Mouse (Mus musculus) limb, embryonic 11.5 days (tissue): Measurements from ENCODE around the gene Itga6. TPM values are rescaled to one million over a fixed set of nuclear protein-coding genes. Genes with fewer than 3 reads are reported as not detected.

Experiments
- ATAC-seq: fragments of 200-750 bp; cut with Nextera tagmentation; 2 replicates; pipeline ENCODE4 v1.8.0; 2017; ENCODE audit warnings: low read depth; ENCODE audit not compliant: insufficient number of reproducible peaks, low FRiP score, low TSS enrichment
- DNase-seq: peaks from one replicate; pipeline ENCODE4 v3.0.0-alpha.2; 2015; ENCODE audit warnings: low spot score
- H3K27ac ChIP-seq: fragments of 300-500 bp; sonication (generic); replicated peaks from 2 replicates; pipeline ENCODE4 v1.5.1; 2014; ENCODE audit warnings: low read depth, mild to moderate bottlenecking, low read length
- H3K27me3 ChIP-seq: fragments of 300-500 bp; sonication (generic); 2 replicates; pipeline ENCODE4 v1.6.1; 2014; ENCODE audit warnings: mild to moderate bottlenecking, low read length, mixed read lengths; ENCODE audit not compliant: control insufficient read depth, insufficient read depth
- H3K36me3 ChIP-seq: fragments of 300-500 bp; sonication (generic); 2 replicates; pipeline ENCODE4 v1.6.1; 2014; ENCODE audit warnings: mild to moderate bottlenecking, low read length, moderate library complexity, mixed read lengths; ENCODE audit not compliant: control insufficient read depth, insufficient read depth
- H3K4me1 ChIP-seq: fragments of 300-500 bp; sonication (generic); 2 replicates; pipeline ENCODE4 v1.6.1; 2014; ENCODE audit warnings: low read length, mixed read lengths; ENCODE audit not compliant: control insufficient read depth, insufficient read depth
- H3K4me2 ChIP-seq: fragments of 300-500 bp; sonication (generic); 2 replicates; pipeline ENCODE4 v1.6.1; 2014; ENCODE audit warnings: low read depth, mild to moderate bottlenecking, moderate library complexity; ENCODE audit not compliant: severe bottlenecking
- H3K4me3 ChIP-seq: fragments of 300-500 bp; sonication (generic); 2 replicates; pipeline ENCODE4 v1.5.1; 2014; ENCODE audit warnings: low read depth, low read length
- H3K9ac ChIP-seq: fragments of 300-500 bp; sonication (generic); 2 replicates; pipeline ENCODE4 v1.6.1; 2014; ENCODE audit warnings: mild to moderate bottlenecking, low read length
- H3K9me3 ChIP-seq: fragments of 300-500 bp; sonication (generic); 2 replicates; pipeline ENCODE4 v1.6.1; 2016; ENCODE audit warnings: low read length; ENCODE audit not compliant: control insufficient read depth
- WGBS: fragments of 180-500 bp; shearing (Covaris S2); extraction: QIAGEN DNeasy Blood & Tissue Kit; methylation state at CpG from one replicate; pipeline ENCODE4 v1.1.7; 2014; 5-methylcytosine and 5-hydroxymethylcytosine counted together
- polyA plus RNA-seq: library from polyadenylated mRNA; unstranded; fragments of >200 nt; fragmentation: Nextera tagmentation; extraction: Ambion mirVana; gene quantifications from 2 replicates; pipeline ENCODE4 v1.2.1, GENCODE M21; 2014

The Itga6 gene
- polyA plus RNA-seq, 1 experiment from 2014 or later: 28.0 TPM

DNA sequence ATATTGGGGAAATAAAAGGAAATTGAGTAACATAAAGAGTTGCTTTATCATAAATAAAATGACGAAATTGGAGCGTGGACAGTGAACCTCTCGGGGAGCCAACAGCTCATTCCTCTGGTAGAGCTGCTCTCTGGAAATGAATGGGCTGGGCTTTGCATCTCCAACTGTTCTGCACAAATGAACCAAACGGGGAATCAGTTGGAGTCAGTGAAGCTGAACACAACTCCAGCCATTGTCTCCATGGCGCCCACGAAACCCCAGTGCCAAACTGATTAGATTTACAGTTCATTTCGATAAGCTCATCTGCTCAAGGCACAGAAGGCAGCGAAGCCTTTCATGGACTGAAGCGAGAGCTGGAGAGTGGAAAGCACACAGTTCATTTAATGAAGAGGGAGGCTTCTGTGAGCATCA lies 29.8 kb downstream of the Itga6 start:
- Histone ChIP-seq H3K27me3 (no peaks in the 10 kb centered on the region), H3K4me3 (no peak overlapping the region), H3K27ac (no peak overlapping the region), H3K9me3 (no peaks in the 10 kb centered on the region), H3K4me1 (no peaks in the 10 kb centered on the region), H3K36me3 (no peaks in the 10 kb centered on the region), H3K9ac (no peak overlapping the region), H3K4me2 (no peak overlapping the region)
- DNase-seq (no peak), ATAC-seq (no peak)
- WGBS: 82% methylated on average over 9 of the region's 9 CpGs

GRCm38 (mm10) chr2:71779266-71779888 lies 34.0 kb downstream of the Itga6 start:
- H3K27me3 ChIP-seq: no peaks in the 10 kb centered on the region
- H3K4me2 ChIP-seq: no peak overlapping the region
- no peak overlapping the region for H3K9ac ChIP-seq
- ATAC-seq (no peak), DNase-seq (no peak)
- no peak overlapping the region for H3K4me3 ChIP-seq
- no peaks in the 10 kb centered on the region for H3K9me3 ChIP-seq
- H3K27ac ChIP-seq: no peak overlapping the region
- no peaks in the 10 kb centered on the region for H3K36me3 ChIP-seq
- H3K4me1 ChIP-seq: no peaks in the 10 kb centered on the region
- 76% methylated on average over 5 of the region's 5 CpGs for whole genome bisulfite sequencing

- H3K4me1 ChIP-seq: no peaks in the 10 kb centered on the region
- ATAC-seq (no peak), DNase-seq (no peak)
- WGBS: 84% methylated on average over 6 of the region's 6 CpGs
- no peaks in the 10 kb centered on the region for H3K36me3 ChIP-seq
- no peak overlapping the region for H3K4me2 ChIP-seq
- no peak overlapping the region for H3K4me3 ChIP-seq
- H3K27me3 ChIP-seq: no peaks in the 10 kb centered on the region
- no peak overlapping the region for H3K9ac ChIP-seq
- H3K9me3 ChIP-seq: no peaks in the 10 kb centered on the region
- no peak overlapping the region for H3K27ac ChIP-seq
Observed at GRCm38 (mm10) chr2:71780016-71780415, 34.6 kb downstream of the Itga6 start.

DNA sequence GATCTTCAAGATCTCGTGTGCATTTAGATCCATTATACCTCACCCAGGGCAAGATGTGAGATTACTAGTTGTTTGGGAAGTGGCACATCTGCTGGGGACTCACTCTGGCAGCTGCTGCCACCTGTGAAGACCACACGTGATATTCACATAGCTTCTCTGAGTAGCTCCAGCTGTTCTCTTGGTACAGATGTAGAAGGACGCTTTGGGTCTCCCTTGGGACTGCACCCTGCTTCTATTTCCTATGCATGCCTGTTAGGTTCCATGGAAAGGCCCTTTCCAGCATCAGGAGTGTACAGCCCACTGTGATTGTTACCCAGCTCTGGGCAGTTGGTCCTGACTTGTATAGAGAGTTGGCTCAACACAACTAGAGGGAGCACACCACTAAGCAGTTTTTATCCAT lies 39.8 kb downstream of the Itga6 start:
- 71% methylated on average over 3 of the region's 3 CpGs for WGBS
- Histone ChIP-seq H3K4me1 (0 out of 2 replicates have a peak, but pooled peaks cover 5% of the 10 kb centered on the region), H3K9me3 (no peaks in the 10 kb centered on the region), H3K27ac (no peak overlapping the region), H3K4me3 (no peak overlapping the region), H3K4me2 (no peak overlapping the region), H3K36me3 (no peaks in the 10 kb centered on the region), H3K9ac (no peak overlapping the region), H3K27me3 (peaks cover 14% of the 10 kb centered on the region)
- DNase-seq (no peak), ATAC-seq (no peak)

DNA sequence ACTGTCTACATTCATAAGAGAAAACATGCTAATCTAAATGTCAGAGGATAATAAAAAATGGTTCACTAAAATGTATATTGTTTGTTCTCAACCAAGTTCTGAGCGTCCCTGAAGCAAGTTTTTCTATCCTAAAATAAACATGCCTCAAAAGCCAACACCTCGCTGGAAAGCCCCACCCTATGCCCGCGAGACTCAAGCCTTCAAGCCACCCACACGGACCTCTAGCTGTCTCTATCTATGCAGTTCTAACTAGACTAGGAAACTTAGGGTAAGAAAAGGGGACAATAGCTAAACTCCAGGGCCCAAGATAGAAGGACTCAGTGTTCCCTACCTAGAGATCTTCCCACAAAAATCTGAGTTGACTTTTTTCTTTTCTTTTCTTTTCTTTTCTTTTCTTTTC lies 40.6 kb downstream of the Itga6 start:
- Histone ChIP-seq H3K27ac (no peak overlapping the region), H3K9me3 (no peaks in the 10 kb centered on the region), H3K36me3 (no peaks in the 10 kb centered on the region), H3K4me2 (no peak overlapping the region), H3K9ac (no peak overlapping the region), H3K4me1 (0 out of 2 replicates have a peak, but pooled peaks cover 5% of the 10 kb centered on the region), H3K27me3 (peaks cover 14% of the 10 kb centered on the region), H3K4me3 (no peak overlapping the region)
- ATAC-seq (no peak), DNase-seq (no peak)
- 50% methylated on average over 5 of the region's 5 CpGs for WGBS

GRCm38 (mm10) chr2:71786591-71787155 lies 41.3 kb downstream of the Itga6 start:
- Histone ChIP-seq H3K27ac (peak overlapping the region; percentile 52; the same call in 1 of the 2 replicates), H3K9me3 (no peaks in the 10 kb centered on the region), H3K4me2 (peak overlapping the region; percentile 97), H3K4me3 (peak overlapping the region; percentile 64), H3K27me3 (peaks cover 14% of the 10 kb centered on the region), H3K36me3 (no peaks in the 10 kb centered on the region), H3K4me1 (0 out of 2 replicates have a peak, but pooled peaks cover 5% of the 10 kb centered on the region), H3K9ac (peak overlapping the region; percentile 66)
- peak; percentile 82 for DNase-seq
- WGBS: 1% methylated on average over 61 of the region's 61 CpGs
- peak; percentile 90 for ATAC-seq

DNA sequence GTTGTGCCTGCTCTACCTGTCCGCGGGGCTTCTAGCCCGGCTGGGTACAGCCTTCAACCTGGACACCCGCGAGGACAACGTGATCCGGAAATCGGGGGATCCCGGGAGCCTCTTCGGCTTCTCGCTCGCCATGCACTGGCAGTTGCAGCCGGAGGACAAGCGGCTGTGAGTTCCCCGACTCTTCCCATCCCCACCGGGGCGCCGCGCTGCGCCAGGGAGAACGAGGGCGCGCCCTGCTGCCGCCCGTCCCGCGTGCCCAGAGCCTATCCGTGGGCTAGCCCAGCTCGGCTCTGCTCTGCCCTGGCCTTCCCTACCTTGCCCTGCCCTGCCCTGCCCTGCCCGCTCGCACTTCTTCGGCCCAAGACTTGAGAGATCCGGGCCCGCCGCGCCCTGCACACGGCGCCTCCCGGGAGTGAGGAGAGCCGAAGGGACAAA lies 41.8 kb downstream of the Itga6 start:
- Histone ChIP-seq H3K36me3 (no peaks in the 10 kb centered on the region), H3K4me1 (0 out of 2 replicates have a peak, but pooled peaks cover 5% of the 10 kb centered on the region), H3K27ac (peak overlapping the region; percentile 52; the same call in 1 of the 2 replicates), H3K9me3 (no peaks in the 10 kb centered on the region), H3K27me3 (peaks cover 14% of the 10 kb centered on the region), H3K4me2 (peak overlapping the region; percentile 97), H3K4me3 (peak overlapping the region; percentile 64), H3K9ac (peak overlapping the region; percentile 66)
- DNase-seq: peak; percentile 74
- WGBS: under 1% methylated on average over 39 of the region's 40 CpGs
- peak; percentile 46; the same call in 1 of the 2 replicates for ATAC-seq

DNA sequence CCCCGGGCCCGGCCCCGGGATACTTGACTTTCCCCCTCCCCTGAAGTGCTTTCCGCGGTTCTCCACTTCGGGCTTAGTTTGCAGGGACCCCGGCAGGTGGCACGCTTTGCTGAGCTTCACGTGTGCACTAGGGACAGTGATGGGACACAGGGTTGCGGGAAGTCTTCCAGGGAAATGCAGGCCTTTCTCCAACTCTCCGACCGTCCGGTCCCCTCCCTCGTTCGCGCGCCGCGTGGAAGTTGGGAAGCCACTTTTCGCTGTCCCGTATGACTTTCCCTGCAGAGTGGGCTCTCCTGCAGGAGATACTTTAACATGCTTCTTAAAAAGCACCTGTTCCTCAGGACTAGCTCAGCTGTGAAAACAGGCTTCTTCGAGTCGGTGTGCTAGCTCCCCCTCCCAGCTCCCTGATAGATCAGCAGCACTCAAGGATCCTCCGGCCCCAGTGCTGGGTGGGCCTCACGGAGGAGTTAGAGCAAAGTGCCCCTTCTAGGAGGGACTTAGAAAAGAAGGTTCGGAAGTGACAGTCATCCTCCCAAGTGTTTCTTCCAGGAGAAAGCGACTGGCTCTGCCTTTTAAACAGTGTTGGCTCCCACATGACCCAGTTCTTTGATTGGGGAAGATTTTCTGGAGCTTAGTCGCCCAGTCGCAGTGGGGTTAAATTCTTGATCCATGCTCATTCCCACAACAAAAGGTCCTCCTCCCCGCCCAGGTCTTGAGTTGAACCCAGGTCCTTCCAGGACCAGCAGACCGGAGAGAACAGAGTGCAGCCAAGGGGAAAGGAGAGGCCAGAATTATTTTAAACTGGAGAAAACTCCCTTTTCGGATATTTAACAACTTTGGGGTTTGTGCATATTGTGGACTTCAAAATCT lies 42.4 kb downstream of the Itga6 start:
- H3K4me2 ChIP-seq: peak overlapping the region; percentile 97
- DNase-seq: no peak
- 0 out of 2 replicates have a peak, but pooled peaks cover 5% of the 10 kb centered on the region for H3K4me1 ChIP-seq
- ATAC-seq: peak; percentile 32; the same call in 1 of the 2 replicates
- H3K4me3 ChIP-seq: peak overlapping the region; percentile 64
- peak overlapping the region; percentile 66 for H3K9ac ChIP-seq
- WGBS: 4% methylated on average over 32 of the region's 32 CpGs
- H3K27me3 ChIP-seq: peaks cover 14% of the 10 kb centered on the region
- no peaks in the 10 kb centered on the region for H3K36me3 ChIP-seq
- no peaks in the 10 kb centered on the region for H3K9me3 ChIP-seq
- no peak overlapping the region for H3K27ac ChIP-seq
